Comparison of ENCODE assay signal across 11 mouse cellular contexts in the genomic region with DNA sequence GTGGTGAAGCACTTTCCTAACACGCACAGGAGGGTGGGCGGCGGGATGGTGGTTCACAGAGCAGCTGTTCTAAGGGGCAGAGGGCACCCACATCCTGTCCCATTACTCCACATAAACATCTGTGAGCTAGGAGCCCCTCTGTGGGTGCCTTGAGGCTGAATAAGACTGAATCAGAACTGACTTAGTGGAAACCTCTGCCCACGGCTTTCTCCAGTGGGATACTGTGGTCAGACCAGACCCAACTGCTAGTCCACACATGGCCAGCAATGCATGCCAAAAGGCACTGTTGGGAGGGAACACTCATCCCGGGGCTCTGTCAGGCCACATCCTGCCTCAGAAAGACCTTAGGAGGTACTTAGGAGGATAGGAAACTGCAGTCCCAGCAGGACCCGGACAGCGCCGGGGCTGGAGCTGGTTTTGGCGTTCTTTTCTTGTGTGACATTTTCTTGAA. TPM values are rescaled to one million over a fixed set of nuclear protein-coding genes. Genes with fewer than 3 reads are reported as not detected.
DNase-seq lines count a peak whose midpoint lies in the region; ATAC-seq and TF ChIP-seq lines count a peak whose summit lies in the region.
"Had no signal": no experiment of that assay in that cellular context is flagged by ENCODE, and none has a peak within 500 bp of the region (broad histone marks: within the 10 kb centered on the region; RNA-seq: fewer than 3 reads in every experiment).

No protein-coding gene starts in this region.

- intact Hi-C loops in left cerebral cortex, postnatal 25 days (cut with DNase I): no loop called here

- H3K4me2 ChIP-seq in kidney, postnatal 0 days (ENCODE audit: low read length): no peak overlapping the region
- peak overlapping the region; percentile 20; the same call in 1 of the 2 replicates for H3K4me2 ChIP-seq in embryonic facial prominence, embryonic 14.5 days (ENCODE audit: low read depth, low read length)
- no peak overlapping the region for H3K4me2 ChIP-seq in limb, embryonic 14.5 days (replicated peaks; ENCODE audit: low read depth, low read length, severe bottlenecking)
- H3K4me2 ChIP-seq: neural tube, embryonic 12.5 days had no signal

- H3K9ac ChIP-seq in kidney, postnatal 0 days (ENCODE audit: low read depth, low read length): no peak overlapping the region
- H3K9ac ChIP-seq in embryonic facial prominence, embryonic 14.5 days (ENCODE audit: low read depth, low read length): no peak overlapping the region
- H3K9ac ChIP-seq in limb, embryonic 14.5 days (ENCODE audit: low read depth, low read length, severe bottlenecking): no peak overlapping the region
- H3K9ac ChIP-seq: neural tube, embryonic 12.5 days had no signal

- no peaks in the 10 kb centered on the region for H3K36me3 ChIP-seq in kidney, postnatal 0 days (ENCODE audit: insufficient read depth, low read length)
- no peaks in the 10 kb centered on the region for H3K36me3 ChIP-seq in embryonic facial prominence, embryonic 14.5 days (ENCODE audit: control insufficient read depth, insufficient read depth, low read length)
- H3K36me3 ChIP-seq in limb, embryonic 14.5 days (ENCODE audit: control insufficient read depth, insufficient read depth, low read length): no peaks in the 10 kb centered on the region
- H3K36me3 ChIP-seq: neural tube, embryonic 12.5 days had no signal

- no peaks in the 10 kb centered on the region for H3K27me3 ChIP-seq in kidney, postnatal 0 days (ENCODE audit: insufficient read depth, low read length)
- no peaks in the 10 kb centered on the region for H3K27me3 ChIP-seq in embryonic facial prominence, embryonic 14.5 days (replicated peaks; ENCODE audit: control insufficient read depth, insufficient read depth, low read length)
- H3K27me3 ChIP-seq in limb, embryonic 14.5 days (ENCODE audit: control insufficient read depth, insufficient read depth, low read length): no peaks in the 10 kb centered on the region
- H3K27me3 ChIP-seq: neural tube, embryonic 12.5 days had no signal

- no peak for TF ChIP-seq POLR2A in limb, embryonic 14.5 days (IDR thresholded peaks at IDR 0.05; ENCODE audit: borderline replicate concordance, extremely low read depth, insufficient read depth, insufficient read length)

- H3K9me3 ChIP-seq in kidney, postnatal 0 days (replicated peaks; ENCODE audit: low read length): no peaks in the 10 kb centered on the region; the same call in 1 of the 2 replicates
- H3K9me3 ChIP-seq in embryonic facial prominence, embryonic 14.5 days (ENCODE audit: control insufficient read depth, low read length): no peaks in the 10 kb centered on the region
- H3K9me3 ChIP-seq in limb, embryonic 14.5 days (ENCODE audit: control insufficient read depth, low read length): no peaks in the 10 kb centered on the region
- H3K9me3 ChIP-seq: neural tube, embryonic 12.5 days had no signal

- peaks cover 6% of the 10 kb centered on the region; the same call in 1 of the 2 replicates for H3K4me1 ChIP-seq in kidney, postnatal 0 days (replicated peaks; ENCODE audit: insufficient read depth, low read length)
- peaks cover 18% of the 10 kb centered on the region for H3K4me1 ChIP-seq in embryonic facial prominence, embryonic 14.5 days (ENCODE audit: control insufficient read depth, insufficient read depth, low read length)
- peaks cover 21% of the 10 kb centered on the region for H3K4me1 ChIP-seq in limb, embryonic 14.5 days (ENCODE audit: control insufficient read depth, insufficient read depth, low read length)
- H3K4me1 ChIP-seq: neural tube, embryonic 12.5 days had no signal

- no peak overlapping the region for H3K4me3 ChIP-seq in kidney, postnatal 0 days (replicated peaks; ENCODE audit: low read depth, low read length)
- no peak overlapping the region for H3K4me3 ChIP-seq in embryonic facial prominence, embryonic 14.5 days (ENCODE audit: low read depth, low read length)
- no peak overlapping the region for H3K4me3 ChIP-seq in limb, embryonic 14.5 days (replicated peaks; ENCODE audit: low read length)
- H3K4me3 ChIP-seq: neural tube, embryonic 12.5 days had no signal

- DNase-seq in kidney, postnatal 0 days (ENCODE audit: low spot score): no peak
- DNase-seq in kidney, adult 11 months: no peak
- DNase-seq in CD4-positive, CD25-positive, alpha-beta regulatory T cell, adult 2 months (ENCODE audit: low read depth, low spot score): peak; percentile 47
- peak; percentile 16 for DNase-seq in embryonic facial prominence, embryonic 14.5 days (ENCODE audit: low spot score)
- no peak for DNase-seq in limb, embryonic 14.5 days (ENCODE audit: low spot score)
- no peak for DNase-seq in right cerebral cortex, postnatal 10 days (ENCODE audit: low spot score in 2 of 2)
- DNase-seq in left cerebral cortex, postnatal 25 days (ENCODE audit: low spot score in 2 of 2): no peak
- DNase-seq: cerebellum, postnatal 14 days had no signal

- 45% methylated on average over 9 of the region's 9 CpGs for WGBS in kidney, postnatal 0 days
- 47% methylated on average over 9 of the region's 9 CpGs for WGBS in embryonic facial prominence, embryonic 14.5 days
- WGBS in limb, embryonic 14.5 days: 52% methylated on average over 9 of the region's 9 CpGs

- TF ChIP-seq CTCF in kidney, postnatal 0 days (IDR thresholded peaks at IDR 0.05; ENCODE audit: low read depth): no peak

- H3K27ac ChIP-seq in kidney, postnatal 0 days: 0 out of 2 replicates have a peak overlapping the region, but pooled peaks have one; percentile 2
- H3K27ac ChIP-seq in embryonic facial prominence, embryonic 14.5 days (replicated peaks; ENCODE audit: low read depth, low read length): peak overlapping the region; percentile 68
- H3K27ac ChIP-seq in limb, embryonic 14.5 days (replicated peaks; ENCODE audit: low read depth, low read length): peak overlapping the region; percentile 44; the same call in 1 of the 2 replicates
- H3K27ac ChIP-seq: neural tube, embryonic 12.5 days had no signal

- ATAC-seq in kidney, postnatal 0 days (replicated peaks; ENCODE audit: low FRiP score, low read depth): no peak
- ATAC-seq in embryonic facial prominence, embryonic 14.5 days (ENCODE audit: low read depth): no peak
- ATAC-seq in limb, embryonic 14.5 days (ENCODE audit: low FRiP score, low read depth): no peak
- ATAC-seq in erythroid progenitor cell, adult 5-6 weeks (replicated peaks; ENCODE audit: low FRiP score, poor library complexity, severe bottlenecking): no peak

RNA-seq across cellular contexts. Expression of gene Sema7a, which starts 32.3 kb away (rescaled TPM):
- 0.46 and 0.80 TPM in 2 replicates for polyA plus RNA-seq in kidney, postnatal 0 days (2015; fragmentation: Nextera tagmentation; extraction: Ambion mirVana)
- 1.2 TPM in 2 replicates for polyA plus RNA-seq in embryonic facial prominence, embryonic 14.5 days (2014; fragmentation: Nextera tagmentation; extraction: Ambion mirVana)
- 7.4 and 9.4 TPM in 2 replicates for polyA plus RNA-seq in limb, embryonic 14.5 days (2012; rRNA removed)
- polyA plus RNA-seq in limb, embryonic 14.5 days (2014; fragmentation: Nextera tagmentation; extraction: Ambion mirVana): 0.57 and 1.1 TPM in 2 replicates
- total RNA-seq in left cerebral cortex, postnatal 25 days (2021): 100 to 1,000 TPM; 139 to 145 TPM
- 0.42 TPM in 1 of 2 replicates, not detected in the other for total RNA-seq in erythroid progenitor cell, adult 5-6 weeks (2015; ENCODE audit: low replicate concordance)
- total RNA-seq in erythroid progenitor cell, adult 5-6 weeks (2017; ENCODE audit: low replicate concordance): 0.64 TPM in 1 of 2 replicates, not detected in the other

RNA-seq across cellular contexts. Expression of gene Cyp11a1, which starts 34.0 kb away (rescaled TPM):
- 0.31 and 0.64 TPM in 2 replicates for polyA plus RNA-seq in kidney, postnatal 0 days (2015; fragmentation: Nextera tagmentation; extraction: Ambion mirVana)
- polyA plus RNA-seq in embryonic facial prominence, embryonic 14.5 days (2014; fragmentation: Nextera tagmentation; extraction: Ambion mirVana): 5.9 and 7.0 TPM in 2 replicates
- 3.3 and 3.5 TPM in 2 replicates for polyA plus RNA-seq in limb, embryonic 14.5 days (2012; rRNA removed)
- 4.5 and 5.7 TPM in 2 replicates for polyA plus RNA-seq in limb, embryonic 14.5 days (2014; fragmentation: Nextera tagmentation; extraction: Ambion mirVana)
- total RNA-seq in left cerebral cortex, postnatal 25 days (2021): 1 to 10 TPM; 3.5 to 6.7 TPM
- 5.0 TPM in 1 of 2 replicates, not detected in the other for total RNA-seq in erythroid progenitor cell, adult 5-6 weeks (2015; ENCODE audit: low replicate concordance)
- 1.3 TPM in 1 of 2 replicates, not detected in the other for total RNA-seq in erythroid progenitor cell, adult 5-6 weeks (2017; ENCODE audit: low replicate concordance)
- total RNA-seq: liver, adult 2 months had no signal
- polyA plus RNA-seq: liver, adult 2 months; neural tube, embryonic 12.5 days had no signal

Comparison
In these comparisons a context has a peak if more than half of its experiments do, and no peak if none do; other contexts are left out.
1. DNase-seq: peak in CD4-positive, CD25-positive, alpha-beta regulatory T cell, adult 2 months (single experiment) and embryonic facial prominence, embryonic 14.5 days (single experiment); none in kidney, postnatal 0 days (single experiment), kidney, adult 11 months (single experiment), limb, embryonic 14.5 days (single experiment), right cerebral cortex, postnatal 10 days (0 of 2) and left cerebral cortex, postnatal 25 days (0 of 2).
2. H3K27ac ChIP-seq: peak in every context shown above with its lines; median percentile 68 in embryonic facial prominence, embryonic 14.5 days; 44 in limb, embryonic 14.5 days; 2 in kidney, postnatal 0 days.